Mouse (Mus musculus) common myeloid progenitor, adult 5-6 weeks (primary cell): Measurements from ENCODE around the gene Zfp867. TPM values are rescaled to one million over a fixed set of nuclear protein-coding genes. Genes with fewer than 3 reads are reported as not detected.

Experiments used
- ATAC-seq: replicated peaks from 2 replicates; pipeline ENCODE4 v1.8.0; 2016; ENCODE audit warnings: low read depth, mild to moderate bottlenecking, moderate TSS enrichment, inconsistent platforms; ENCODE audit not compliant: poor library complexity, severe bottlenecking
- total RNA-seq: library from RNA; stranded (forward); fragments of 200-1000, 187-1606 nt; gene quantifications from 2 replicates; pipeline ENCODE4 v1.2.3, GENCODE M21; 2017

The Zfp867 gene
- 2.5 and 3.0 TPM in 2 replicates for total RNA-seq

GRCm38 (mm10) chr11:59472326-59472677 is at the start of gene Zfp867:
Gene Zfp867 (minus strand): TSS chr11:59472474.
- peak; percentile 98 for ATAC-seq

GRCm38 (mm10) chr11:59519741-59520495 is 47.6 kb upstream of the Zfp867 start:
- no peak for ATAC-seq

GRCm38 (mm10) chr11:59518226-59518625 is 46.0 kb upstream of the Zfp867 start:
- peak; percentile 42; the same call in 1 of the 2 replicates for ATAC-seq

- ATAC-seq: no peak
These were observed 45.2 kb upstream of the Zfp867 start for GRCm38 (mm10) chr11:59517441-59517840.

DNA sequence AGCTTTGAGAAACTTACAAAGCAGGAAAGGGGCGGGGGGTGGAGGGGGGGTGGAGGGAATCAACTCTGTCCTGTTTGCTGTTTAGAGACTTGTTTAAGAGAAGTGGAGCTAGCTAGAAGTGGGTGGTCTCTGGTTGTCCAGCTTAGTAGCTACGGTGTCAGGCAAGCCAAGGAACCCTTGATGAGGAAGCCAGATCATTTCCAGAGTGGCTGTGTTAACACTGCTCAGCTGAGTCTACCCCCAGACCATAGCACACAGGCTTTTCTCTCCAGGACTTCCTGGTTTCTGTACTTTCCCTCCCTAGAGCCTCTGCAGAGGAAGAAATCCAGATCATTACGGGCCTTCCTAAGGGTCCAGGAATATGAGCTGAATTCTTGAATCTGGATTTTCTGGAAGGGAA is 42.5 kb upstream of the Zfp867 start:
- no peak for ATAC-seq

- no peak for ATAC-seq
These were observed 42.1 kb upstream of the Zfp867 start for GRCm38 (mm10) chr11:59514381-59514780.

DNA sequence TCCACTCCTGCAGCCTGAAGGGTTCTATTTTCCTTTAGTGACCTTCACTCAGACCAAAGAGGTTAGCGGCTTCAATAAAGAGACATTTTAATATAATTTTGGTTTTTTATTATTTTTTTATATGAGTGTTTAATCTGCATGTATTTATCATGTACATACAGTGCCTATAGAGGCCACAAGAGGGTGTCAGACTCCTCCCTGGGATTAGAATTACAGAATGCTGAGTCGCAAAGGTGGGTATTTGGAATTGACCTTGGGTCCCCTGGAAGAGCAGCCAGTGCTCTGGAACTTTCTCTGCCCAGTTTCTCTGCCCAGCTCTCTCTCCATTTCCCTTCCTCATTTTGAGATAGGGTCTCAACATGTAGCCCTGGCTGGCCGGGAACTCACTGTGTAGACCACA is 41.3 kb upstream of the Zfp867 start:
- no peak for ATAC-seq

DNA sequence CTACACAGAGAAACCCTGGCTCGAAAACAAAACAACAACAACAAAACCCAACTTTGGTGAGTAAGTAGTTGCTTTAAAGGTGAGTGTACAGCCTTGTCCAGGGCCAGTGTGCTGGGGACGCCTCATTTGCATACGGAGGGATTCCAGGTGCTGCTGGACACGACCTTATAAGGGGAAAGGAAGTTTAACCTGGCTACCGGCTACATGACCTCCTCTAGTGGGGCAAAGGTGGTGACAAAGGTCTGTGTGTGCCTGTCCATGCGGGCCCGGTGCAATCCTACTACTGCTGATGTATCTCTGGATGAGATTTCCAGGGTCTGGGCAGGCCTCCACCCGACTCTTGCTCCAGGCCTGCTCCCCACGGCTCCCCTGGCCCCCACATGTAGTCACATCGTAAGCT is 40.5 kb upstream of the Zfp867 start:
- no peak for ATAC-seq

DNA sequence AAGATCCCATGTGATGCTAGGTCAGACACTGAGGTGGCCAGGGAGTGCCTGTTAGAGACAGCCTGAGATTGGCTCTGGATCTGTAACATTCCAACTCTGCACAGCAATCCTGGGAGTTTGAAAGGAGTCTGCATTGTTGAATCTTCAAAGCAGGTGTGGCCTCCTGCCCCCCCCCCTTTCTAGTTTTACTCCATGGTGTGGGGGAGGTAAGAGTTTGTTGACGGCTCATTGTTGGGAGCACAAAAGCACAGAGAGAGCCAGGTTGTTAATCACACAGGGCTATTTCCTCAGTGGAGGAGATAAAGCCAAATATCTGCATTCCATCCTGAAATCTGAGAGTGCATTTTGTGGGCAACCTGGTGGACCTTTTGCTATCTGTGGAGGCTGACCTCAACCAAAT is 39.3 kb upstream of the Zfp867 start:
- ATAC-seq: no peak

- no peak for ATAC-seq
These were observed 34.4 kb upstream of the Zfp867 start for GRCm38 (mm10) chr11:59506713-59507074.

GRCm38 (mm10) chr11:59505839-59506712 is 33.8 kb upstream of the Zfp867 start:
- peak; percentile 54 for ATAC-seq

- ATAC-seq: peak; percentile 70
These were observed 33.1 kb upstream of the Zfp867 start for GRCm38 (mm10) chr11:59505351-59505838.

- no peak for ATAC-seq
These were observed 29.9 kb upstream of the Zfp867 start for GRCm38 (mm10) chr11:59501978-59502700.

- no peak for ATAC-seq
These were observed 25.5 kb upstream of the Zfp867 start for GRCm38 (mm10) chr11:59497747-59498146.

- no peak for ATAC-seq
These were observed 24.5 kb upstream of the Zfp867 start for GRCm38 (mm10) chr11:59496672-59497310.

DNA sequence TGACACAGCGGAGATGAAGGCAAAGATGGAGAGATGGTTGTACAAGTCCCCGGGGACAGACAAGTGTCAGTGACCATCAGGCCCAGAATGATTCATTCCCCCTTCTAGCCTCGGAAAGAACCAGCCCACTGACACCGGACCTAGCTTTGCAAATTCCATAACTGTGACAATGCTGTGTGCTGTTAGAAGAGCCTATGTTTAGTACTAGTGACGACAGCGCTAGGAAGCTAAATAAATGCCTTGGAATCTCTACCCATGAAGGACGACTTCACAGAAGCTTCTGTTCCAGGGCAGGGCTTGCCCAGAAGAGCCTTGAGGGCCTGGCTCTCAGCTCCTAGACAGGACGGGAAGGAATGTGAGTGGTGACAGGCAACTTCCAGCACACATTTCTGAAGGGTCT is 13.9 kb upstream of the Zfp867 start:
- no peak for ATAC-seq

DNA sequence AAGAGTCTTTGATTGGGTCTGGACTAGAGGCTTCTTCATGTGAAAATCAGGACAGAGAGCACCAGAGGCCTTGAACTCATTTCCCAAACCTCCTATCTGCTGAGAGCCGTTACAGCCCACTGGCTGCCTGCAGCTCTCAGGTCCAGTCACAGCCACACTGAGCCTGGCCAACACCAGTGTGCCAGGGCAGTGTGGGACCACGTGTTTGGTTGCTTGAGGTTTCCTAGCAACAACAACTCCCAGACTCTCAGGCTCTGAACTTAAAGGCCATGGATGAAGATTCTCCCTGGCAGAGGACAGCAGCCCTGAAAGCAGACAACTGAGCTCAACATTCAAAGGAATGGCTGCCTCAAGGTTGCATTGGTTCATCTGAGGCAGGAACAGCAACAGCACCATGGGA is 13.4 kb upstream of the Zfp867 start:
- no peak for ATAC-seq

DNA sequence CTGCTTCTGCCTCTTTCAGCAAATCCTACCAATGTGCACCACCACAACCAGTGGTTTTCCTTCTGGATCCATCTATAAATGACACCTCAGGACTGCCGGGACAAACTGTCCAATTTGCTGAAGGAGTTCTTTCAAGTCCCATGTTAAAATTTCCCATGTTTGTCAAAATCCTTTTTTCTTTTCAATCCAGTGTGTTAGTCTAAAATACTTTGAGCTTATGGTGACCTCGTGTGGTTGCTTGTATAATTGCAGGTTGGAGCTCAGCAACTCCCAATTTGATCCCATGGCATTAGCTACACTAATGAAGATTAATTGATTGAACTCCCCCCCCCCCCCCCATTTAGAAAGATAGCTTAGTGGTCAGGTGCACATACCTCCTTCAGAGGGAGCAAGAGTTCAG is 10.9 kb upstream of the Zfp867 start:
- no peak for ATAC-seq

GRCm38 (mm10) chr11:59477240-59477639 is 5.0 kb upstream of the Zfp867 start:
- no peak for ATAC-seq
